Mouse (Mus musculus) layer of hippocampus, postnatal 10 days (tissue): Measurements from ENCODE around the gene Lmln. TPM values are rescaled to one million over a fixed set of nuclear protein-coding genes. Genes with fewer than 3 reads are reported as not detected.
"Not testable (repeated sequence)": the region's sequence is repeated elsewhere in the genome, so short reads cannot be mapped to it uniquely, and the experiment has no call there.

Source experiments
- DNase-seq, 2 experiments: peaks; one replicate each; pipeline ENCODE4 v3.0.0; 2021; ENCODE audit warnings: low spot score in 2 of 2
- total RNA-seq, 2 experiments: library from RNA; stranded (reverse); gene quantifications; 2 replicates each; pipeline ENCODE4 v1.2.3; 2021

Lmln gene
- total RNA-seq, 2 experiments from 2014 or later: 16.0 to 18.4 TPM

GRCm38 (mm10) chr16:33056786-33057185, 5.5 kb upstream of the Lmln start:
- DNase-seq: no peak

- no peak for DNase-seq
Measured at GRCm38 (mm10) chr16:33058033-33058432, 4.3 kb upstream of the Lmln start.

GRCm38 (mm10) chr16:33058656-33059055, 3.7 kb upstream of the Lmln start:
- DNase-seq: not testable (repeated sequence)

GRCm38 (mm10) chr16:33059471-33059870, 2.9 kb upstream of the Lmln start:
- no peak for DNase-seq

GRCm38 (mm10) chr16:33060926-33061325, 1.4 kb upstream of the Lmln start:
- no peak for DNase-seq

- no peak for DNase-seq
Measured at GRCm38 (mm10) chr16:33061400-33061799, 921 bp upstream of the Lmln start.

- DNase-seq: peak; percentile 60 to 70
Measured at GRCm38 (mm10) chr16:33062682-33063131, 386 bp downstream of the Lmln start.

- DNase-seq: peak in 1 of 2 experiments; percentile 14
Measured at GRCm38 (mm10) chr16:33063267-33063666, 946 bp downstream of the Lmln start.

- DNase-seq: no peak
Measured at GRCm38 (mm10) chr16:33064636-33065035, 2.3 kb downstream of the Lmln start.

- no peak for DNase-seq
Measured at GRCm38 (mm10) chr16:33070928-33071327, 8.6 kb downstream of the Lmln start.

GRCm38 (mm10) chr16:33072871-33073557, 10.7 kb downstream of the Lmln start:
- DNase-seq: no peak

GRCm38 (mm10) chr16:33074967-33075366, 12.6 kb downstream of the Lmln start:
- no peak for DNase-seq

GRCm38 (mm10) chr16:33076078-33076477, 13.8 kb downstream of the Lmln start:
- no peak for DNase-seq

- no peak for DNase-seq
Measured at GRCm38 (mm10) chr16:33077069-33077627, 14.8 kb downstream of the Lmln start.

- no peak for DNase-seq
Measured at GRCm38 (mm10) chr16:33080063-33080462, 17.7 kb downstream of the Lmln start.

- DNase-seq: no peak
Measured at GRCm38 (mm10) chr16:33082951-33083350, 20.6 kb downstream of the Lmln start.

GRCm38 (mm10) chr16:33083996-33084395, 21.7 kb downstream of the Lmln start:
- no peak for DNase-seq

GRCm38 (mm10) chr16:33085666-33086065, 23.3 kb downstream of the Lmln start:
- DNase-seq: no peak

GRCm38 (mm10) chr16:33113726-33114125, 51.4 kb downstream of the Lmln start:
- peak in 1 of 2 experiments; percentile 31 for DNase-seq

- no peak for DNase-seq
Measured at GRCm38 (mm10) chr16:33123373-33123772, 61.1 kb downstream of the Lmln start.

GRCm38 (mm10) chr16:33123938-33124820, 61.9 kb downstream of the Lmln start:
- no peak for DNase-seq

GRCm38 (mm10) chr16:33127052-33127451, 64.7 kb downstream of the Lmln start:
- no peak for DNase-seq
